Mouse (Mus musculus): ENCODE results near the gene Nostrin.

DNA sequence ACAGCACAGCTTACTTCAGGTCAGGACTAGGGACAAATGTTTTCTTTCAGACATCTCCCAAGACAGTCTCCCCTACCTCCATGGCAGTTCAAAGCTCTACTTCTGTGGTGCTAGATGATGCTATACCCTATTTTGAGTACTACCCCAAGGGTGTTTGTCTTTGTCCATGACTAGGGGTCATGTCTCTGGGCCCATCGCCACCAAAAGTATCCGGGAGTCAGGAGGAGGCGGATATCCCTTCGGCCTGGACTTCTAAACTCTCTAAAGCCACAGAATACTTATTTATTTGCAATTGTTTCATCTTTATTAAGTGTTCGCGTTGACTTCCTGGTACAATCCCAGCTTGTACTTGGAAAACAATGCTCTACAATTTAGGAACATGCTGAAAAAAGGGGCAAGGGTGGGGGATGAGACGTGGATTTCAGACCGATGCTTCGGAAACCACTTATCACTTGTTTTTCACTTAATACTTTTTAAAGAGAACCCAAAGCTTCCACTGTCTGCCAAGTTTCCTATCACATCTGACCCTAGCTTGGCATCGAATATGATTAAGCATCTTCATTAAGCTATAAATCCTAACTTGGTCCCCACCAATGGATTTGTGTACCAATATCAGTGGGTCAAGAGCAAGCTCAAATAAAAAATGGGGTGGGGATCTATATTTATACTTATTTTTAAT lies 1.9 kb downstream of the Nostrin start:
- TF ChIP-seq POLR2A (IDR thresholded peaks at IDR 0.05; ENCODE audit: insufficient read depth, low read depth, low read length): no peak
- no peak for TF ChIP-seq EP300 (IDR thresholded peaks at IDR 0.05; ENCODE audit: insufficient read depth, low read depth, low read length)

All from heart, adult 2 months (tissue).